Mouse (Mus musculus): ENCODE measurements at regions not wholly inside any gene's neighbourhood (a gene's known extent, or its start where the extent isn't known, plus 50 kb on each side); places are given as distances from the start of the nearest gene placed in this dataset.
"Not testable (repeated sequence)": the region's sequence is repeated elsewhere in the genome, so short reads cannot be mapped to it uniquely, and the experiment has no call there.

- peak; percentile 5 for DNase-seq (ENCODE audit: low read depth)
Observed at GRCm38 (mm10) chr6:24384193-24384888, 130.5 kb downstream of the Iqub start.

- no peak for DNase-seq (ENCODE audit: low read depth)
Observed at GRCm38 (mm10) chr6:24379859-24380258, 135.0 kb downstream of the Iqub start.

- no peak for DNase-seq (ENCODE audit: low read depth)
Observed at GRCm38 (mm10) chr6:24376728-24377127, 138.1 kb downstream of the Iqub start.

GRCm38 (mm10) chr6:24373161-24373560 lies 141.7 kb downstream of the Iqub start:
- DNase-seq (ENCODE audit: low read depth) = no peak

GRCm38 (mm10) chr6:24371680-24372079 lies 143.2 kb downstream of the Iqub start:
- DNase-seq (ENCODE audit: low read depth) = no peak

GRCm38 (mm10) chr6:24350882-24351281 lies 164.0 kb downstream of the Iqub start:
- DNase-seq (ENCODE audit: low read depth) = peak; percentile 46

- no peak for DNase-seq (ENCODE audit: low read depth)
Observed at GRCm38 (mm10) chr6:24348481-24349062, 166.3 kb downstream of the Iqub start.

- DNase-seq (ENCODE audit: low read depth) = no peak
Observed at GRCm38 (mm10) chr6:24347745-24348480, 167.0 kb downstream of the Iqub start.

- DNase-seq (ENCODE audit: low read depth) = no peak
Observed at GRCm38 (mm10) chr6:24342471-24342870, 172.4 kb downstream of the Iqub start.

- no peak for DNase-seq (ENCODE audit: low read depth)
Observed at GRCm38 (mm10) chr6:24342056-24342455, 172.8 kb downstream of the Iqub start.

- not testable (repeated sequence) for DNase-seq (ENCODE audit: low read depth)
Observed at GRCm38 (mm10) chr6:24340107-24340506, 172.2 kb upstream of the Slc13a1 start.

- DNase-seq (ENCODE audit: low read depth) = no peak
Observed at GRCm38 (mm10) chr6:24325215-24325614, 157.3 kb upstream of the Slc13a1 start.

GRCm38 (mm10) chr6:24324718-24325117 lies 156.8 kb upstream of the Slc13a1 start:
- no peak for DNase-seq (ENCODE audit: low read depth)

GRCm38 (mm10) chr6:24322371-24322770 lies 154.5 kb upstream of the Slc13a1 start:
- no peak for DNase-seq (ENCODE audit: low read depth)

- no peak for DNase-seq (ENCODE audit: low read depth)
Observed at GRCm38 (mm10) chr6:24318862-24319261, 151.0 kb upstream of the Slc13a1 start.

GRCm38 (mm10) chr6:24310675-24311074 lies 142.8 kb upstream of the Slc13a1 start:
- no peak for DNase-seq (ENCODE audit: low read depth)

GRCm38 (mm10) chr6:24309810-24310209 lies 141.9 kb upstream of the Slc13a1 start:
- no peak for DNase-seq (ENCODE audit: low read depth)

- DNase-seq (ENCODE audit: low read depth) = no peak
Observed at GRCm38 (mm10) chr6:24301681-24302080, 133.8 kb upstream of the Slc13a1 start.

- DNase-seq (ENCODE audit: low read depth) = no peak
Observed at GRCm38 (mm10) chr6:24301146-24301545, 133.3 kb upstream of the Slc13a1 start.

GRCm38 (mm10) chr6:24298562-24299212 lies 130.8 kb upstream of the Slc13a1 start:
- DNase-seq (ENCODE audit: low read depth) = no peak

GRCm38 (mm10) chr6:24288757-24289156 lies 120.9 kb upstream of the Slc13a1 start:
- DNase-seq (ENCODE audit: low read depth) = not testable (repeated sequence)

- no peak for DNase-seq (ENCODE audit: low read depth)
Observed at GRCm38 (mm10) chr6:24272821-24273220, 104.9 kb upstream of the Slc13a1 start.

- peak; percentile 7 for DNase-seq (ENCODE audit: low read depth)
Observed at GRCm38 (mm10) chr6:24269633-24270032, 101.7 kb upstream of the Slc13a1 start.
